Mouse (Mus musculus) neural tube, postnatal 0 days (tissue): ENCODE measurements around the gene Txnrd2. TPM values are rescaled to one million over a fixed set of nuclear protein-coding genes. Genes with fewer than 3 reads are reported as not detected.

ENCODE experiments used
- polyA plus RNA-seq: library from polyadenylated mRNA; unstranded; fragments of >200 nt; fragmentation: Nextera tagmentation; extraction: Ambion mirVana; gene quantifications from 2 replicates; pipeline ENCODE4 v1.2.1, GENCODE M21; 2015

Txnrd2 gene
- polyA plus RNA-seq, result 36.3 and 36.8 TPM in 2 replicates

DNA sequence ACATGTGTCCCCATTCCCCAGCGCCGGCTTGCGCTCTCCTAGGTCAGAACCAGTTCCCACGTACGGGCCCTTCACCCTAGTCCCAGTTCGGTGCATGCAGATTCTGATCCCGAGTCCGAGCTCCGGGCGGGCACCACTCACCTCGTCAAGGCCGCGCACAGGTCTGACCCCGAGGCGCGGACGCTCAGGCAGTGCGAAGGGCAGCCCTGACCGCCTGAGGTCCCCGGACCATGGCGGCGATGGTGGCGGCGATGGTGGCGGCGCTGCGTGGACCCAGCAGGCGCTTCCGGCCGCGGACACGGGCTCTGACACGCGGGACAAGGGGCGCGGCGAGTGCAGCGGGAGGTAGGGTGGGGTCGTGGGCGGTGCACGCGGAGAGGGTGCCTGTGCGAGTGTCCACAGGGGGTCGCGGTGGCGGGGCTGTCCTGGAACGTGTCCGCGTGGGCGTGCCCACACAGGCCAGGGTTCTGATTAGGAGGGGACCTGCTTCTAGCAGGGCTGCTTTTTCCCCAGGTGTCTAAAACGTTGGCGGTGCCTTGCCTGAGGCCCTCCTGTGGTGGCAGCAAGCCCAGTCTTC is at the start of gene Txnrd2:
Gene Txnrd2, plus strand, starts transcription at position 170 of the 577 bp plus-strand sequence.

DNA sequence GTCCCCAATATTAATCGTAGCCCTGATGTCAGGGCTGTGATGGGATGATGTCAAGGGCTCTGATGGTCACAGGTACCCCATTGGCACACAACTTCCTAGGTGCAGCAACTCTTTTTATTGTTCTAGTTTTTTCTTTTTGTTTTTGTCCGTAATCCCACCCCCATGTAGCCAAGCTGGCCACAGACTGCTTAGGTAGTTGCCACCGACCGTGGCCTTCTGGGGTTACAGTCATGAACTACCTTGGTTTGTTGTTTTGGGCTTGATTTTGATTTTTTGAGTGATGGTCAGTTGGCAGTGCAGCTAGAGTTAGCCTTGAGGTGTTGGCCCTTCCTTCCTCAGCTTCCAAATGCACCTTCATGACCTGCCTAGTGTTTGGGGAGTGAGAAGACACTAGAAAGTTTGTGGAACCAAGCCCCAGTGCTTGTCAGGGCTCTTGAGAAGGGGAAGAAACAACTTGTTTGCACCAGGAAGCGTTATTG is 657 bp downstream of the Txnrd2 start, which contains the start of gene Comt:
Gene Comt, minus strand, starts transcription at position 51 of the 479 bp plus-strand sequence.

DNA sequence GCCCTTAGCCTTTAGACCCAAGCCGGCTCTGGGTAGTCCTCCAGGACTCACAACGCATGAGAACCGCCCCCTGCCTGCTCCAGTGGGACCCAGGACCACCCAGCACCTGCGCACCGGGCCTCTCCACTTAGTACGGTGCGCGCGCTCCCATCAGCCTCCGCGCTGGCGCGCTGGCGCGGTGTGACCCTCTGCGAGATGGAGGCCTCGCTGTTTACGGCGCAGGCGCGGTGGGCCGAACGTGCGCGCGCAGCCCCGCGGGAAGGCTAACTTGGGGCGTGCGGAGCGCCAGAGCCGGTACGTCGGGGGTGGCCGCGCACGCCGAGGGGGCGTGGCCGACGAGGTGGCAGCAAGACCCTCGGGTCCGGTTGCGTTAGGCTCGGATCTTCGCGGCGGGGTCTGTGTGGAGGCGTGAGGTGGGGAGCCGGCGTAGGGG is 72.4 kb downstream of the Txnrd2 start, which contains the start of the genes Gnb1l and Rtl10:
Gene Gnb1l, plus strand, starts transcription at position 156 of the 433 bp plus-strand sequence.
Gene Rtl10, plus strand, starts transcription at position 344 of the 433 bp plus-strand sequence.

Other genes with a start within 250 kb of the Txnrd2 start
- not detected in 2 replicates for gene Ccdc188, start 208.5 kb upstream of the Txnrd2 start, polyA plus RNA-seq
- 16.5 and 18.8 TPM in 2 replicates for gene Zdhhc8, start 191.2 kb upstream of the Txnrd2 start, polyA plus RNA-seq
- gene Trmt2a, start 177.7 kb upstream of the Txnrd2 start, polyA plus RNA-seq, result 66.8 and 70.8 TPM in 2 replicates
- 359 and 380 TPM in 2 replicates for gene Ranbp1, start 177.7 kb upstream of the Txnrd2 start, polyA plus RNA-seq
- gene Gm49776, start 168.1 kb upstream of the Txnrd2 start, polyA plus RNA-seq, result not detected in 2 replicates
- 14.6 and 20.6 TPM in 2 replicates for gene Dgcr8, start 137.1 kb upstream of the Txnrd2 start, polyA plus RNA-seq
- 119 and 144 TPM in 2 replicates for gene Tango2, start 78.3 kb upstream of the Txnrd2 start, polyA plus RNA-seq
- gene Arvcf, start 78.2 kb upstream of the Txnrd2 start, polyA plus RNA-seq, result 52.7 and 66.9 TPM in 2 replicates
- 116 and 122 TPM in 2 replicates for gene Comt, start 468 bp downstream of the Txnrd2 start, polyA plus RNA-seq
- gene Gnb1l, start 72.3 kb downstream of the Txnrd2 start, polyA plus RNA-seq, result 14.0 and 17.3 TPM in 2 replicates
- 2.0 and 2.7 TPM in 2 replicates for gene Rtl10, start 72.5 kb downstream of the Txnrd2 start, polyA plus RNA-seq
- 2.9 and 3.3 TPM in 2 replicates for gene Tbx1, start 164.3 kb downstream of the Txnrd2 start, polyA plus RNA-seq
- gene Gp1bb, start 196.0 kb downstream of the Txnrd2 start, polyA plus RNA-seq, result 10.0 and 11.1 TPM in 2 replicates
- 9.6 and 12.3 TPM in 2 replicates for gene Gm49601, start 200.0 kb downstream of the Txnrd2 start, polyA plus RNA-seq
- gene Sept5, start 203.6 kb downstream of the Txnrd2 start, polyA plus RNA-seq, result 172 and 207 TPM in 2 replicates